Mouse (Mus musculus) G1E (cell line): Measurements from ENCODE around the gene Gpr83. TPM values are rescaled to one million over a fixed set of nuclear protein-coding genes. Genes with fewer than 3 reads are reported as not detected.

Experiments
- ATAC-seq: 2 replicates; pipeline ENCODE4 v1.8.0; 2016; ENCODE audit warnings: mild to moderate bottlenecking; ENCODE audit not compliant: insufficient number of reproducible peaks, poor library complexity, low FRiP score, severe bottlenecking; ENCODE audit errors: extremely low read depth
- DNase-seq: peaks from one replicate; pipeline ENCODE4 v3.0.0; 2012; ENCODE audit warnings: low spot score
- H3K27me3 ChIP-seq: 2 replicates; pipeline ENCODE4 v1.6.1; 2012; ENCODE audit warnings: mild to moderate bottlenecking, low read length, inconsistent platforms; ENCODE audit not compliant: insufficient read depth
- H3K36me3 ChIP-seq: replicated peaks from 2 replicates; pipeline ENCODE3; 2012; ENCODE audit warnings: mild to moderate bottlenecking, inconsistent platforms
- H3K4me1 ChIP-seq: 2 replicates; pipeline ENCODE4 v1.6.1; 2012; ENCODE audit warnings: low read depth, low read length, inconsistent platforms, mixed read lengths; ENCODE audit not compliant: insufficient read depth
- H3K4me3 ChIP-seq: 2 replicates; pipeline ENCODE4 v1.5.1; 2012; ENCODE audit warnings: low read depth, mild to moderate bottlenecking, inconsistent platforms, low read length, moderate library complexity, mixed read lengths
- H3K9me3 ChIP-seq: replicated peaks from 2 replicates; pipeline ENCODE4 v1.6.1; 2012; ENCODE audit warnings: inconsistent platforms
- CTCF ChIP-seq: IDR thresholded peaks from 2 replicates; pipeline ENCODE4 v1.5.1; 2012; ENCODE audit warnings: low read depth, low read length, inconsistent platforms, mixed read lengths
- GATA1 ChIP-seq: IDR thresholded peaks from 2 replicates; pipeline ENCODE4 v1.6.1; 2012; ENCODE audit warnings: borderline replicate concordance, low read length, inconsistent platforms, mixed read lengths
- GATA2 ChIP-seq: IDR thresholded peaks from 2 replicates; pipeline ENCODE4 v1.6.1; 2012; ENCODE audit warnings: low read depth, low read length, inconsistent platforms, borderline replicate concordance
- POLR2AphosphoS5 ChIP-seq: IDR thresholded peaks from 2 replicates; pipeline ENCODE4 v1.6.1; 2012; ENCODE audit warnings: low read depth, low read length, inconsistent platforms; ENCODE audit not compliant: insufficient replicate concordance
- TAL1 ChIP-seq: conservative IDR thresholded peaks from 2 replicates; pipeline ENCODE4 v1.6.1; 2012; ENCODE audit warnings: low read depth, low read length, inconsistent platforms, mixed read lengths
- polyA plus RNA-seq: library from polyadenylated mRNA; stranded (reverse); fragments of >175 nt; gene quantifications from 2 replicates; pipeline ENCODE4 v1.2.3, GENCODE M21; 2012
- total RNA-seq, 2 experiments: library from RNA; stranded (forward) in 1 of 2; stranded (reverse) in 1 of 2; fragments of 200-1000 nt in 1 of 2; fragments of >200 nt in 1 of 2; fragmentation: Nextera tagmentation in 1 of 2; gene quantifications; 2 replicates each; pipeline ENCODE4 v1.2.3; 2014 to 2017

Gpr83 gene
- total and polyA plus RNA-seq, 3 experiments = 0.11 TPM; not detected in 2

DNA sequence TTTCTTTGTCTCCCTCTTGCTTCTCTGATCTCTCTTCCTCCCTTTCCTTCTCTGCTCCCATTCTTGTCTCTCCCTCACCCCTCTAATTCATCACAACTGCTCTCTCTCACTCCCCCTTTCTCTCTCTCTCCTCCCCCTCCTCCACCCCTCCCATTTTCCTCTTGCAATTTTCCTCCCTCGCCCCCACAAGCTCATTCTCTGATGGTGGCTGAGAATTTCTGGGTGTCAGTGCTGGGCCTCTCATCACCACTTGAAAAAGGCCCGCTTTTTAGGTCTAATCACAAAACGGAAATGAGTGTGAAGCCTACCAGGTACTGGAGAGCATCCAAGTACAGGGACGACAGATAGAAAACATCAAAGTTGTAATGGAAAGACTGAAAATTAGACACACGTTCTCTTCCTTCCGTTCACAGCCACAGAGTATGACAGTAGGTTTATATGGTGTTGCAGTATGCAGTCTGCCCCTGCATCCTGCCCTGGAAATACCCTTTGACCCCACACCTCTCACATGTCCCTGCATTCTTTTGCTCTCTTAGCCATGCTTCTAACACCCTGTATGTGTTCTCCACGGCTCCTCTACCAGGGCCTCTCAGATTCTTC, 47.9 kb downstream of the Gpr83 start:
- ATAC-seq = no peak
- TF ChIP-seq GATA2 (no peak), POLR2AphosphoS5 (no peak), TAL1 (no peak), CTCF (no peak), GATA1 (no peak)
- Histone ChIP-seq H3K36me3 (no peaks in the 10 kb centered on the region), H3K4me1 (no peaks in the 10 kb centered on the region), H3K27me3 (peaks cover 3% of the 10 kb centered on the region; the same call in 1 of the 2 replicates), H3K4me3 (no peak overlapping the region), H3K9me3 (no peaks in the 10 kb centered on the region)
- DNase-seq = no peak

- H3K27me3 ChIP-seq = peaks cover 3% of the 10 kb centered on the region; the same call in 1 of the 2 replicates
- ATAC-seq = no peak
- DNase-seq = no peak
- H3K36me3 ChIP-seq = no peaks in the 10 kb centered on the region
- no peak for TF ChIP-seq GATA2
- no peak for TF ChIP-seq TAL1
- no peaks in the 10 kb centered on the region for H3K4me1 ChIP-seq
- H3K9me3 ChIP-seq = no peaks in the 10 kb centered on the region
- no peak overlapping the region for H3K4me3 ChIP-seq
Observed at GRCm38 (mm10) chr9:14909981-14910380, 50.0 kb downstream of the Gpr83 start.

DNA sequence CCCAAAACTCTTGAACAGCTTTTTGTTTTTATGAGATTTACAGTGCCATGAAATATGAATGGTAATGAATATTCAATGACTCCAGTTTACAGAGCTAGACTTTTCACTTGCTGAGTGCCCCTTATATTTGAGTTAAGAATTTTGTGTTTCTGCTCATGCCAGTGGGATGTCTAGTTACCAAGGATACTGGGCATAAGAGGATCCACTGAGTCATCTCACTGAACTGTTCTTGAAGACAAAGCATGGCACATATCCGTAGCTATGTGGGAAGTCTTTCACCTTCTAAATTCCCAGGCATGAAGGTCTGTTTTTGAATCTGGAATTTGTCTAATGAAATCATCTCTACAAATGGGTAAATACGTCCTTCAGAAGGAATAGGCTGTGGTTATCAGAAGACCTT, 52.0 kb downstream of the Gpr83 start:
- no peaks in the 10 kb centered on the region for H3K9me3 ChIP-seq
- H3K4me3 ChIP-seq = no peak overlapping the region
- H3K27me3 ChIP-seq = no peaks in the 10 kb centered on the region
- TF ChIP-seq POLR2AphosphoS5 (no peak), GATA2 (no peak), CTCF (no peak), GATA1 (no peak), TAL1 (no peak)
- ATAC-seq (no peak), DNase-seq (no peak)
- no peaks in the 10 kb centered on the region for H3K36me3 ChIP-seq
- H3K4me1 ChIP-seq = no peaks in the 10 kb centered on the region

GRCm38 (mm10) chr9:14917661-14918060, 57.7 kb downstream of the Gpr83 start:
- ATAC-seq (no peak), DNase-seq (no peak)
- Histone ChIP-seq H3K9me3 (no peaks in the 10 kb centered on the region), H3K4me1 (no peaks in the 10 kb centered on the region), H3K27me3 (peaks cover 3% of the 10 kb centered on the region; the same call in 1 of the 2 replicates), H3K4me3 (no peak overlapping the region), H3K36me3 (no peaks in the 10 kb centered on the region)
- TF ChIP-seq CTCF = no peak
- TF ChIP-seq POLR2AphosphoS5 = no peak
- TF ChIP-seq TAL1 = no peak
- no peak for TF ChIP-seq GATA1
- TF ChIP-seq GATA2 = no peak

DNA sequence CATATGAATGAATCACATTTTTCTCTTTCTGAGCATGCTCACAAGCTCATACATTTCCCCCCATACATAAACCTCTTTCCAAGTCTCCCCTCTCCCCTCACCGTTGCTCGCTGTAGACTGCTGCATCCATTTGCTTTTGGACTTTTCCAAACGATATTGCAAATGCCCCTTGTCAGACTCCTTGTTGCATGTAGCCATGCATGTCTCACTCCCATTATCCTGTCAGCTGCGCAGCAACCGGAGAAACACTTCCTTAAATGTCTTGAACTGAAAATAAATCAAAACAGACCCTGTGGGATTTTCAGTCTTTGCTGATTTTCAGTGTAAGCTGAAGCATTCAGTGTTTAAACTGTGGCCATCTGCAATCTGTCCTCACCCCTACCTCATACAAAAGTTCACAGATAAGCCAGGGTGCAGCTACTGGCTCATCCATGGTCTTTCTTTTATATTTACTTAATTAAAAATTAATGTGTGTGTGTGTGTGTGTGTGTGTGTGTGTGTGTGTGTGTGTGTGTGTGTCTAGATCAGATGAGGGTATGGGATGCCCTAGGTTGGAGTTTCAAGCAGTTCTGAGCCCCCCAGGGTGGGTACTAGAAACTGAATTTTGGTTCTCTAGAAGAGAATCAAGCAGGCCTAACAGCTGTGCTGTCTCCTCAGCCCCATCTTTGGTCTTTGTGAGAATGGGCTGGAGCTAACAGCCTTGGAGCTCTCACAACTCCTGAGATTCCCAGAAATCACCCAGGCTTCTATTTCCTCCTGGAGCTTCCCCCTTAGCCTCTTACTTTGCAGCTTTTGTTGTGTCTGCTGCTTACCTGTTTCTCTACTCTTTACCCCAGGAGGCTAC, 59.0 kb downstream of the Gpr83 start:
- Histone ChIP-seq H3K27me3 (peaks cover 3% of the 10 kb centered on the region; the same call in 1 of the 2 replicates), H3K9me3 (no peaks in the 10 kb centered on the region), H3K4me1 (no peaks in the 10 kb centered on the region), H3K4me3 (no peak overlapping the region), H3K36me3 (no peaks in the 10 kb centered on the region)
- TF ChIP-seq POLR2AphosphoS5 = no peak
- no peak for TF ChIP-seq CTCF
- TF ChIP-seq TAL1 = no peak
- TF ChIP-seq GATA1 = no peak
- no peak for TF ChIP-seq GATA2
- no peak for DNase-seq
- ATAC-seq = no peak

Other genes with a start within 250 kb of the Gpr83 start
- gene Amotl1, start 215.2 kb upstream of the Gpr83 start, total RNA-seq (2014; fragmentation: Nextera tagmentation) = 2.3 and 2.6 TPM in 2 replicates
- gene Amotl1, start 215.2 kb upstream of the Gpr83 start, total RNA-seq (2017) = 4.6 and 4.9 TPM in 2 replicates
- 2.6 and 3.1 TPM in 2 replicates for gene Amotl1, start 215.2 kb upstream of the Gpr83 start, polyA plus RNA-seq
- gene Piwil4, start 119.5 kb upstream of the Gpr83 start, total RNA-seq (2014; fragmentation: Nextera tagmentation) = not detected in 2 replicates
- 0.76 and 0.87 TPM in 2 replicates for gene Piwil4, start 119.5 kb upstream of the Gpr83 start, total RNA-seq (2017)
- gene Piwil4, start 119.5 kb upstream of the Gpr83 start, polyA plus RNA-seq = 0.01 and 0.02 TPM in 2 replicates
- gene Fut4, start 107.8 kb upstream of the Gpr83 start, total RNA-seq (2014; fragmentation: Nextera tagmentation) = not detected in 2 replicates
- under 0.01 and 0.05 TPM in 2 replicates for gene Fut4, start 107.8 kb upstream of the Gpr83 start, total RNA-seq (2017)
- 0.02 TPM in 1 of 2 replicates, not detected in the other for gene Fut4, start 107.8 kb upstream of the Gpr83 start, polyA plus RNA-seq
- not detected in 2 replicates for gene 1700012B09Rik, start 89.2 kb upstream of the Gpr83 start, total RNA-seq (2014; fragmentation: Nextera tagmentation)
- not detected in 2 replicates for gene 1700012B09Rik, start 89.2 kb upstream of the Gpr83 start, total RNA-seq (2017)
- gene 1700012B09Rik, start 89.2 kb upstream of the Gpr83 start, polyA plus RNA-seq = not detected in 2 replicates
- gene Mre11a, start 75.6 kb upstream of the Gpr83 start, total RNA-seq (2014; fragmentation: Nextera tagmentation) = 44.7 and 77.1 TPM in 2 replicates
- gene Mre11a, start 75.6 kb upstream of the Gpr83 start, total RNA-seq (2017) = 72.4 and 76.0 TPM in 2 replicates
- 10.9 and 11.5 TPM in 2 replicates for gene Mre11a, start 75.6 kb upstream of the Gpr83 start, polyA plus RNA-seq
- gene Ankrd49, start 75.4 kb upstream of the Gpr83 start, total RNA-seq (2014; fragmentation: Nextera tagmentation) = 100 and 112 TPM in 2 replicates
- 63.3 and 75.5 TPM in 2 replicates for gene Ankrd49, start 75.4 kb upstream of the Gpr83 start, total RNA-seq (2017)
- gene Ankrd49, start 75.4 kb upstream of the Gpr83 start, polyA plus RNA-seq = 43.1 and 47.6 TPM in 2 replicates
- not detected in 2 replicates for gene Izumo1r, start 43.7 kb downstream of the Gpr83 start, total RNA-seq (2014; fragmentation: Nextera tagmentation)
- gene Izumo1r, start 43.7 kb downstream of the Gpr83 start, total RNA-seq (2017) = 0.11 TPM in 1 of 2 replicates, not detected in the other
- gene Izumo1r, start 43.7 kb downstream of the Gpr83 start, polyA plus RNA-seq = not detected in 2 replicates
- not detected in 2 replicates for gene Panx1, start 185.3 kb downstream of the Gpr83 start, total RNA-seq (2014; fragmentation: Nextera tagmentation)
- gene Panx1, start 185.3 kb downstream of the Gpr83 start, total RNA-seq (2017) = 0.06 and 0.49 TPM in 2 replicates
- not detected in 2 replicates for gene Panx1, start 185.3 kb downstream of the Gpr83 start, polyA plus RNA-seq